Mouse (Mus musculus) embryonic fibroblast, embryonic 13.5 days (primary cell): ENCODE results near the gene Dock6.

ENCODE experiments used
- CTCF ChIP-seq: IDR thresholded peaks from 2 replicates; pipeline ENCODE4 v1.5.1; 2011; ENCODE audit warnings: mild to moderate bottlenecking, control low read depth, low read length, moderate library complexity, borderline replicate concordance; ENCODE audit not compliant: insufficient read depth
- POLR2A ChIP-seq: IDR thresholded peaks from 2 replicates; pipeline ENCODE4 v1.6.1; 2011; ENCODE audit warnings: low read depth, mild to moderate bottlenecking, control low read depth, low read length, moderate library complexity

GRCm38 (mm10) chr9:21829834-21830460, 22.5 kb downstream of the Dock6 start:
- TF ChIP-seq CTCF (no peak), POLR2A (no peak)
